Mouse (Mus musculus) kidney, embryonic 14.5 days (tissue): ENCODE results near the gene Cenpm. TPM values are rescaled to one million over a fixed set of nuclear protein-coding genes. Genes with fewer than 3 reads are reported as not detected.

Experiments
- ATAC-seq: fragments of 200-750 bp; cut with Nextera tagmentation; 2 replicates; pipeline ENCODE4 v1.8.0; 2017; ENCODE audit warnings: moderate number of reproducible peaks, mild to moderate bottlenecking, moderate TSS enrichment, moderate library complexity; ENCODE audit not compliant: low FRiP score, low TSS enrichment
- H3K27ac ChIP-seq: fragments of 300-500 bp; sonication (generic); 2 replicates; pipeline ENCODE4 v1.5.1; 2014; ENCODE audit warnings: low read depth, mild to moderate bottlenecking, low read length, moderate library complexity, mixed read lengths
- H3K27me3 ChIP-seq: fragments of 300-500 bp; sonication (generic); 2 replicates; pipeline ENCODE4 v1.6.1; 2014; ENCODE audit warnings: mild to moderate bottlenecking, low read length; ENCODE audit not compliant: control insufficient read depth, insufficient read depth
- H3K36me3 ChIP-seq: fragments of 300-500 bp; sonication (generic); 2 replicates; pipeline ENCODE4 v1.6.1; 2014; ENCODE audit warnings: low read length, mixed read lengths; ENCODE audit not compliant: control insufficient read depth, insufficient read depth
- H3K4me1 ChIP-seq: fragments of 300-500 bp; sonication (generic); 2 replicates; pipeline ENCODE4 v1.6.1; 2014; ENCODE audit warnings: low read length, mixed read lengths; ENCODE audit not compliant: control insufficient read depth, insufficient read depth
- H3K4me2 ChIP-seq: fragments of 300-500 bp; sonication (generic); replicated peaks from 2 replicates; pipeline ENCODE4 v1.6.1; 2014; ENCODE audit warnings: low read depth, mild to moderate bottlenecking, low read length
- H3K4me3 ChIP-seq: fragments of 300-500 bp; sonication (generic); 2 replicates; pipeline ENCODE4 v1.5.1; 2014; ENCODE audit warnings: mild to moderate bottlenecking, low read length
- H3K9ac ChIP-seq: fragments of 300-500 bp; sonication (generic); 2 replicates; pipeline ENCODE4 v1.6.1; 2014; ENCODE audit warnings: low read depth, mild to moderate bottlenecking, low read length, moderate library complexity
- H3K9me3 ChIP-seq: fragments of 300-500 bp; sonication (generic); 2 replicates; pipeline ENCODE4 v1.6.1; 2016; ENCODE audit warnings: low read length; ENCODE audit not compliant: control insufficient read depth
- WGBS: fragments of 180-500 bp; shearing (Covaris S2); extraction: QIAGEN DNeasy Blood & Tissue Kit; methylation state at CpG from one replicate; pipeline ENCODE4 v1.1.7; 2014; 5-methylcytosine and 5-hydroxymethylcytosine counted together
- polyA plus RNA-seq: library from polyadenylated mRNA; unstranded; fragments of >200 nt; fragmentation: Nextera tagmentation; extraction: Ambion mirVana; gene quantifications from 2 replicates; pipeline ENCODE4 v1.2.1, GENCODE M21; 2014

The Cenpm gene
- polyA plus RNA-seq, 1 experiment from 2014 or later = 83.3 TPM

GRCm38 (mm10) chr15:82274927-82275901, 30.7 kb upstream of the Cenpm start:
- Histone ChIP-seq H3K4me1 (peaks cover 9% of the 10 kb centered on the region; the same call in 1 of the 2 replicates), H3K27me3 (peaks cover 19% of the 10 kb centered on the region), H3K4me3 (peak overlapping the region; percentile 62), H3K9me3 (no peaks in the 10 kb centered on the region), H3K4me2 (peak overlapping the region; percentile 99), H3K27ac (no peak overlapping the region), H3K9ac (peak overlapping the region; percentile 67), H3K36me3 (no peaks in the 10 kb centered on the region)
- under 1% methylated on average over 86 of the region's 86 CpGs for WGBS
- ATAC-seq = peak; percentile 68

DNA sequence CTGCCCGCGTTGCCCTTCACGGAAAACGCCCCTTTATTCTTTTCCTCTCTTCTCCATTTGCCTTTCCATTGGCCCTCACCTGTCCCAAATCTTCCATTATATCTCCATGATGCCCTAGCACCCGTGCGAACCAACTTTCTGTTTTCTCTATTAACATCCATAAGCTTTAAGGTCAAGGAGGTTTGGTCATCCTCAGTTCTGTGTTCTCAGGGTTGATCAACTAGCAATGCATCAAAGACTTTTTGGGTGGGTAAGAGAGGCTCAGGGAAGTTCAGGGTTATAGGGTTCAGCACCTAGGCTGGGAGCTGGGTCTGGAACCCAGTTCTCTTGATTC, 30.0 kb upstream of the Cenpm start, which contains the start of gene Sept3:
Gene Sept3, plus strand, starts transcription at position 301 of the 334 bp plus-strand sequence.
- H3K9ac ChIP-seq = peak within 1 kb of the TSS; percentile 67
- H3K9me3 ChIP-seq = no peaks in the 10 kb centered on the region
- peaks cover 19% of the 10 kb centered on the region for H3K27me3 ChIP-seq
- H3K4me3 ChIP-seq = peak within 1 kb of the TSS; percentile 62
- H3K4me1 ChIP-seq = peaks cover 9% of the 10 kb centered on the region; the same call in 1 of the 2 replicates
- no peaks in the 10 kb centered on the region for H3K36me3 ChIP-seq
- peak within 1 kb of the TSS; percentile 99 for H3K4me2 ChIP-seq
- WGBS = 25% methylated on average over 6 of the region's 6 CpGs
- H3K27ac ChIP-seq = no peak within 1 kb of the TSS
- no peak for ATAC-seq

- Histone ChIP-seq H3K4me1 (peaks cover 9% of the 10 kb centered on the region; the same call in 1 of the 2 replicates), H3K27me3 (peaks cover 19% of the 10 kb centered on the region), H3K9me3 (no peaks in the 10 kb centered on the region), H3K27ac (no peak overlapping the region), H3K9ac (no peak overlapping the region), H3K4me3 (no peak overlapping the region), H3K4me2 (no peak overlapping the region), H3K36me3 (no peaks in the 10 kb centered on the region)
- WGBS = 85% methylated on average over 6 of the region's 6 CpGs
- ATAC-seq = no peak
Measured at GRCm38 (mm10) chr15:82272295-82272694, 27.7 kb upstream of the Cenpm start.

DNA sequence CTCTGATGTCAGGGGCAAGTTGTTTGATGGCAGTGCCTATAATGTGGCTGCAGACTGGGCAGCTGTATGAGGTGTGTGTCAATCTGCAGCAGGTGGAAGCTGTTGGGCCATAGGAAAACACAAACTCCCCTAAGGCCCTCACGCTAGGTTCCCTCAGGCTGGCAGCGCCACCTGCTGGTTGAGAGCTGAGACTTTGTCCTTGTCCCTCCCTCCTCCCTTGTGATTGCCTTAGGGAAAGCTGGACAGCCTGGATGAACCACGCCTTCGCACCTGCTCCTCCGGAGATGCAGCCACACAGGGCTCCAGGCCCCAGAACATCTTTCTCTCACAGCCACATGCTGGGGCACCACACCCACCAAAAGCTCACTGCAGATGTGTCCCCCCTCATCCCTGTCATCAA, 26.7 kb upstream of the Cenpm start:
- H3K4me1 ChIP-seq = peaks cover 9% of the 10 kb centered on the region; the same call in 1 of the 2 replicates
- ATAC-seq = peak; percentile 20; the same call in 1 of the 2 replicates
- H3K9me3 ChIP-seq = no peaks in the 10 kb centered on the region
- H3K27me3 ChIP-seq = peaks cover 15% of the 10 kb centered on the region
- WGBS = 4% methylated on average over 5 of the region's 5 CpGs
- no peak overlapping the region for H3K27ac ChIP-seq
- H3K9ac ChIP-seq = no peak overlapping the region
- H3K36me3 ChIP-seq = no peaks in the 10 kb centered on the region
- no peak overlapping the region for H3K4me2 ChIP-seq
- H3K4me3 ChIP-seq = no peak overlapping the region

- no peak for ATAC-seq
- Histone ChIP-seq H3K4me1 (no peaks in the 10 kb centered on the region), H3K9me3 (no peaks in the 10 kb centered on the region), H3K36me3 (no peaks in the 10 kb centered on the region), H3K9ac (no peak overlapping the region), H3K4me2 (no peak overlapping the region), H3K4me3 (no peak overlapping the region), H3K27ac (no peak overlapping the region), H3K27me3 (no peaks in the 10 kb centered on the region; the same call in 1 of the 2 replicates)
- 89% methylated on average over 9 of the region's 9 CpGs for WGBS
Measured at GRCm38 (mm10) chr15:82268783-82269182, 24.2 kb upstream of the Cenpm start.

- no peak overlapping the region for H3K4me2 ChIP-seq
- 23% methylated on average over 3 of the region's 3 CpGs for WGBS
- ATAC-seq = no peak
- H3K27ac ChIP-seq = no peak overlapping the region
- H3K27me3 ChIP-seq = no peaks in the 10 kb centered on the region; the same call in 1 of the 2 replicates
- no peak overlapping the region for H3K4me3 ChIP-seq
- H3K9ac ChIP-seq = no peak overlapping the region
- H3K4me1 ChIP-seq = no peaks in the 10 kb centered on the region
- H3K36me3 ChIP-seq = no peaks in the 10 kb centered on the region
- H3K9me3 ChIP-seq = no peaks in the 10 kb centered on the region
Measured at GRCm38 (mm10) chr15:82268185-82268584, 23.6 kb upstream of the Cenpm start.

DNA sequence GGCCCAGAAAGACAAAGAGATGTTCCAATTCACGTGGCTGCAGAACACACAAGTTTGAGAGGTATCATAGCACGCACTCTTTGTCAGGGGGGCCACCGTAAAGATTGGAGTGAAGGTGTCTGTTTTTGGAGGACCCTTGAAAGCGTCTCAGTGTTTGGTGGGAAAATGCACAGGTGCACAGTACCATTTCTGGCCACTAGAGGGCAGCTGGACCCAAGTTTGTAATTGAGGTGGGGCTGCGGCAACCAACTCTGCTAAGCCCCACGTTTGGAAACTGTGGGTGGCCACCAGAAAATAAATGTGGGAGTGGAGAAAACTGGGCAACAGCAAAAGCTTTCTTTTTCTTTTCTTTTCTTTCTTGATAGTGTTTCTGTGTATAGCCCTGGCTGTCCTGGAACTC, 21.8 kb upstream of the Cenpm start:
- Histone ChIP-seq H3K9ac (no peak overlapping the region), H3K27me3 (no peaks in the 10 kb centered on the region), H3K27ac (no peak overlapping the region), H3K36me3 (no peaks in the 10 kb centered on the region), H3K4me2 (no peak overlapping the region), H3K4me1 (no peaks in the 10 kb centered on the region), H3K4me3 (no peak overlapping the region), H3K9me3 (no peaks in the 10 kb centered on the region)
- peak; percentile 40; the same call in 1 of the 2 replicates for ATAC-seq
- WGBS = 15% methylated on average over 6 of the region's 6 CpGs

DNA sequence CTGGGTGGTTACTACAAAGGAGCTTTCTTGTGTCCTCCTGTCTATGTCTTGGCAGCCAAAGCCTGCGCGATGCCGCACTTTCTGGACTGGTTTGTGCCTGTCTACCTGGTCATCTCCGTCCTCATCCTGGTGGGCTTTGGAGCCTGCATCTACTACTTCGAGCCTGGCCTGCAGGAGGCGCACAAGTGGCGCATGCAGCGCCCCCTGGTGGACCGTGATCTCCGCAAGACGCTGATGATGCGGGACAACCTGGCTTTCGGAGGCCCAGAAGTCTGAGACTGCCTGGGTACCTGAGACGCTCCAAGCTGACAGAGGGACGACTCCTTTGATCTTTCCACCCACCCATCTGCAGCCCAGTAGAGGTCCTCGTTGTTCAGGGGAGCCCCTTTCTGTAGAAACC, 15.0 kb upstream of the Cenpm start:
- Histone ChIP-seq H3K27ac (no peak overlapping the region), H3K27me3 (no peaks in the 10 kb centered on the region), H3K4me1 (no peaks in the 10 kb centered on the region), H3K36me3 (no peaks in the 10 kb centered on the region), H3K4me2 (no peak overlapping the region), H3K4me3 (no peak overlapping the region), H3K9ac (no peak overlapping the region), H3K9me3 (no peaks in the 10 kb centered on the region)
- WGBS = 16% methylated on average over 16 of the region's 16 CpGs
- no peak for ATAC-seq

DNA sequence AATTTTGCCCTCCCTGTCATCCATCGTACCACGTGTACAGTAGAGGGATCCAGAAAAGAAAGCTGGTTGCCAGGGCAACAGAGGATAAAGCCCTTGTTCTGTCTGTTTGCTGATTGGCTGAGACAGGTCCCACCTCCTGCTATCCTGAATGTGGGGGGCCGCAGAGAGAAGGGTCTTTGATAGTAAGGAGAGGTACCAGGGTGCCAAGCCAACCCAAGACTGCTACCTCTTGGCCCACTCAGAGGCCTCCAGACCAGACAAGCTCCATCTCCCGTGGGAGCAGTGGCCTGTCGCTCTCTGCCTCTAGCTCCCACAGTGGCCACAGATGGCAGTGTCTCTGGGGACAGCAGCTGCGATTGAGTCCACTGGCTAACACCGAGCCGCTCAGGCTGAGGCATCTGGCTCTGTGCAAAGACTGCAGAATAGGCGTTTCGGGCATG, 11.4 kb upstream of the Cenpm start:
- 28% methylated on average over 10 of the region's 10 CpGs for WGBS
- no peaks in the 10 kb centered on the region; the same call in 1 of the 2 replicates for H3K9me3 ChIP-seq
- no peaks in the 10 kb centered on the region for H3K4me1 ChIP-seq
- no peak overlapping the region for H3K9ac ChIP-seq
- no peak overlapping the region for H3K27ac ChIP-seq
- H3K27me3 ChIP-seq = no peaks in the 10 kb centered on the region
- H3K4me3 ChIP-seq = no peak overlapping the region
- 0 out of 2 replicates have a peak, but pooled peaks have one; percentile 7 for ATAC-seq
- H3K36me3 ChIP-seq = no peaks in the 10 kb centered on the region
- no peak overlapping the region for H3K4me2 ChIP-seq
